Mouse (Mus musculus): ENCODE measurements around the gene Acsl5.

GRCm38 (mm10) chr19:55316901-55317300, 65.2 kb downstream of the Acsl5 start:
- TF ChIP-seq CTCF (IDR thresholded peaks at IDR 0.05) (no peak), POLR2A (IDR thresholded peaks at IDR 0.05; ENCODE audit: insufficient read depth, low read depth, low read length) (no peak), EP300 (IDR thresholded peaks at IDR 0.05; ENCODE audit: insufficient read depth, low read depth, low read length) (no peak)

All from heart, adult 2 months (tissue).